Mouse (Mus musculus) adrenal gland, postnatal 36 days (tissue): ENCODE results near the gene Hist1h3g. TPM values are rescaled to one million over a fixed set of nuclear protein-coding genes. Genes with fewer than 3 reads are reported as not detected.
A peak's percentile ranks its signal among the peaks of the same experiment; 100 is the strongest.

ENCODE experiments used
- DNase-seq, 2 experiments: peaks; one replicate each; pipeline ENCODE4 v3.0.0; 2021; ENCODE audit warnings: mixed read lengths in 1 of 2
- total RNA-seq, 2 experiments: library from RNA; stranded (reverse); gene quantifications; 2 replicates each; pipeline ENCODE4 v1.2.3; 2021

Hist1h3g gene
- total RNA-seq, 2 experiments from 2014 or later = 13.9 to 17.7 TPM

GRCm38 (mm10) chr13:23515826-23516620 lies 19.2 kb upstream of the Hist1h3g start:
- DNase-seq = no peak

- peak; percentile 72 to 75 for DNase-seq
These were observed 18.2 kb upstream of the Hist1h3g start for GRCm38 (mm10) chr13:23516822-23517602.

- DNase-seq = peak; percentile 85 to 92
These were observed 17.5 kb upstream of the Hist1h3g start for GRCm38 (mm10) chr13:23517603-23518294.

- no peak for DNase-seq
These were observed 17.0 kb upstream of the Hist1h3g start for GRCm38 (mm10) chr13:23518295-23518603.

GRCm38 (mm10) chr13:23518885-23519284 lies 16.3 kb upstream of the Hist1h3g start:
- peak; percentile 70 to 76 for DNase-seq

- DNase-seq = peak; percentile 75 to 83
These were observed 15.8 kb upstream of the Hist1h3g start for GRCm38 (mm10) chr13:23519416-23519815.

GRCm38 (mm10) chr13:23521703-23522102 lies 13.5 kb upstream of the Hist1h3g start:
- peak; percentile 81 to 84 for DNase-seq

- DNase-seq = no peak
These were observed 11.2 kb upstream of the Hist1h3g start for GRCm38 (mm10) chr13:23523976-23524375.

- peak; percentile 84 to 86 for DNase-seq
These were observed 10.6 kb upstream of the Hist1h3g start for GRCm38 (mm10) chr13:23524654-23525053.

GRCm38 (mm10) chr13:23525901-23526300 lies 9.3 kb upstream of the Hist1h3g start:
- DNase-seq = no peak

GRCm38 (mm10) chr13:23526312-23526711 lies 8.9 kb upstream of the Hist1h3g start:
- peak; percentile 88 to 92 for DNase-seq

GRCm38 (mm10) chr13:23529005-23529404 lies 6.2 kb upstream of the Hist1h3g start:
- no peak for DNase-seq

GRCm38 (mm10) chr13:23529480-23530165 lies 5.6 kb upstream of the Hist1h3g start:
- DNase-seq = no peak

GRCm38 (mm10) chr13:23530181-23530900 lies 4.9 kb upstream of the Hist1h3g start:
- peak; percentile 41 to 56 for DNase-seq

GRCm38 (mm10) chr13:23530901-23531875 lies 4.0 kb upstream of the Hist1h3g start, which contains the start of gene Hist1h4h:
Hist1h4h (plus strand) TSS chr13:23531050.
- peak; percentile 93 to 94 for DNase-seq

- no peak for DNase-seq
These were observed 2.8 kb upstream of the Hist1h3g start for GRCm38 (mm10) chr13:23532262-23533075.

- peak; percentile 61 to 67 for DNase-seq
These were observed 1.5 kb upstream of the Hist1h3g start, which contains the start of gene Hist1h2af for GRCm38 (mm10) chr13:23533560-23534367. Hist1h2af (plus strand) TSS chr13:23533906.
